Mouse (Mus musculus) lung, adult 2 months (tissue): ENCODE results near the gene Lcmt2. TPM values are rescaled to one million over a fixed set of nuclear protein-coding genes. Genes with fewer than 3 reads are reported as not detected.

ENCODE experiments used
- DNase-seq: peaks from one replicate; pipeline ENCODE4 v3.0.0; 2022
- H3K4me1 ChIP-seq: fragments of 200-500 bp; 2 replicates; pipeline ENCODE4 v1.6.1; 2011; ENCODE audit warnings: low read length; ENCODE audit not compliant: control insufficient read depth, insufficient read depth
- H3K4me3 ChIP-seq: fragments of 200-500 bp; replicated peaks from 2 replicates; pipeline ENCODE3; 2011; ENCODE audit warnings: low read depth, mild to moderate bottlenecking, control low read depth, low read length; ENCODE audit errors: extremely low read depth
- CTCF ChIP-seq: fragments of 200-500 bp; IDR thresholded peaks from 2 replicates; pipeline ENCODE4 v1.5.1; 2011; ENCODE audit warnings: mild to moderate bottlenecking, low read length, control low read depth; ENCODE audit not compliant: insufficient read depth
- POLR2A ChIP-seq: fragments of 200-500 bp; IDR thresholded peaks from 2 replicates; pipeline ENCODE4 v1.6.1; 2011; ENCODE audit warnings: low read depth, mild to moderate bottlenecking, control low read depth, low read length, borderline replicate concordance; ENCODE audit errors: extremely low read depth
- WGBS: fragments of 180-500 bp; shearing (Covaris S2); methylation state at CpG from one replicate; pipeline ENCODE4 v1.1.7; 2018; 5-methylcytosine and 5-hydroxymethylcytosine counted together
- polyA plus RNA-seq: library from polyadenylated mRNA; depleted of rRNA; stranded (reverse); fragments of >200 nt; gene quantifications from 2 replicates; pipeline ENCODE4 v1.2.3, GENCODE M21; 2012; rRNA removed

The Lcmt2 gene
- polyA plus RNA-seq: 8.7 and 9.1 TPM in 2 replicates

- under 1% methylated on average over 87 of the region's 87 CpGs for WGBS
- TF ChIP-seq POLR2A: peak; percentile 73
- no peak for TF ChIP-seq CTCF
- peak; percentile 88 for DNase-seq
- peaks cover 13% of the 10 kb centered on the region for H3K4me1 ChIP-seq
- H3K4me3 ChIP-seq: peak within 1 kb of the TSS; percentile 99
Observed at GRCm38 (mm10) chr2:121140018-121140882, at the start of gene Lcmt2, which contains the start of gene Adal. Gene Lcmt2 (minus strand): TSS chr2:121140653. Gene Adal (plus strand): TSS chr2:121140428.

GRCm38 (mm10) chr2:121188530-121188929 lies 48.1 kb upstream of the Lcmt2 start:
- H3K4me3 ChIP-seq: no peak overlapping the region
- WGBS: 70% methylated on average over 1 of the region's 1 CpGs
- H3K4me1 ChIP-seq: no peaks in the 10 kb centered on the region
- DNase-seq: no peak
- no peak for TF ChIP-seq CTCF
- no peak for TF ChIP-seq POLR2A

GRCm38 (mm10) chr2:121184142-121184541 lies 43.7 kb upstream of the Lcmt2 start:
- Histone ChIP-seq H3K4me1 (no peaks in the 10 kb centered on the region), H3K4me3 (no peak overlapping the region)
- WGBS: 94% methylated on average over 7 of the region's 7 CpGs
- TF ChIP-seq POLR2A (no peak), CTCF (no peak)
- no peak for DNase-seq

- DNase-seq: no peak
- WGBS: 83% methylated on average over 5 of the region's 5 CpGs
- H3K4me1 ChIP-seq: no peaks in the 10 kb centered on the region
- TF ChIP-seq POLR2A (no peak), CTCF (no peak)
- no peak overlapping the region for H3K4me3 ChIP-seq
Observed at GRCm38 (mm10) chr2:121183431-121183830, 43.0 kb upstream of the Lcmt2 start.

- 91% methylated on average over 3 of the region's 3 CpGs for WGBS
- TF ChIP-seq CTCF: no peak
- no peak for TF ChIP-seq POLR2A
- H3K4me1 ChIP-seq: no peaks in the 10 kb centered on the region
- no peak overlapping the region for H3K4me3 ChIP-seq
- no peak for DNase-seq
Observed at GRCm38 (mm10) chr2:121178828-121179479, 38.5 kb upstream of the Lcmt2 start.

- TF ChIP-seq POLR2A (peak; percentile 67; the same call in 1 of the 2 replicates), CTCF (no peak)
- H3K4me1 ChIP-seq: peaks cover 6% of the 10 kb centered on the region
- H3K4me3 ChIP-seq: peak within 1 kb of the TSS; percentile 98
- under 1% methylated on average over 63 of the region's 66 CpGs for WGBS
- peak; percentile 85 for DNase-seq
Observed at GRCm38 (mm10) chr2:121170980-121171742, 30.7 kb upstream of the Lcmt2 start, which contains the start of gene Zscan29. Gene Zscan29 (minus strand): TSS chr2:121171125.

- TF ChIP-seq POLR2A (0 out of 2 replicates have a peak, but pooled peaks have one; percentile 13), CTCF (no peak)
- WGBS: under 1% methylated on average over 36 of the region's 38 CpGs
- no peak for DNase-seq
- Histone ChIP-seq H3K4me3 (peak within 1 kb of the TSS; percentile 98), H3K4me1 (peaks cover 6% of the 10 kb centered on the region)
Observed at GRCm38 (mm10) chr2:121170481-121170971, 30.1 kb upstream of the Lcmt2 start, which contains the start of gene Tubgcp4. Gene Tubgcp4 (plus strand): TSS chr2:121170654.

GRCm38 (mm10) chr2:121169902-121170301 lies 29.4 kb upstream of the Lcmt2 start:
- TF ChIP-seq CTCF: no peak
- TF ChIP-seq POLR2A: no peak
- WGBS: 3% methylated on average over 9 of the region's 9 CpGs
- peaks cover 6% of the 10 kb centered on the region for H3K4me1 ChIP-seq
- H3K4me3 ChIP-seq: peak overlapping the region; percentile 98
- peak; percentile 39 for DNase-seq

GRCm38 (mm10) chr2:121169173-121169572 lies 28.7 kb upstream of the Lcmt2 start:
- WGBS: 32% methylated on average over 4 of the region's 4 CpGs
- no peak for DNase-seq
- Histone ChIP-seq H3K4me3 (no peak overlapping the region), H3K4me1 (peaks cover 6% of the 10 kb centered on the region)
- TF ChIP-seq CTCF (no peak), POLR2A (no peak)
